Mouse (Mus musculus): ENCODE data around the gene Nek8.
A peak's percentile ranks its signal among the peaks of the same experiment; 100 is the strongest.
"Not testable (repeated sequence)": the region's sequence is repeated elsewhere in the genome, so short reads cannot be mapped to it uniquely, and the experiment has no call there.

Nek8 gene

GRCm38 (mm10) chr11:78176402-78176862, at the start of gene Nek8, which contains the start of gene Tlcd1:
TSS of gene Nek8 (minus strand) at chr11:78176675.
TSS of gene Tlcd1 (plus strand) at chr11:78176711.
- DNase-seq (ENCODE audit: low spot score), result peak; percentile 84

GRCm38 (mm10) chr11:78223586-78223985, 47.1 kb upstream of the Nek8 start:
- DNase-seq (ENCODE audit: low spot score), result no peak

- no peak for DNase-seq (ENCODE audit: low spot score)
Observed at GRCm38 (mm10) chr11:78215709-78216317, 39.3 kb upstream of the Nek8 start.

GRCm38 (mm10) chr11:78213086-78213817, 36.8 kb upstream of the Nek8 start:
- DNase-seq (ENCODE audit: low spot score), result no peak

- no peak for DNase-seq (ENCODE audit: low spot score)
Observed at GRCm38 (mm10) chr11:78211513-78211912, 35.0 kb upstream of the Nek8 start.

- no peak for DNase-seq (ENCODE audit: low spot score)
Observed at GRCm38 (mm10) chr11:78210615-78211014, 34.1 kb upstream of the Nek8 start.

GRCm38 (mm10) chr11:78209886-78210285, 33.4 kb upstream of the Nek8 start:
- DNase-seq (ENCODE audit: low spot score), result no peak

GRCm38 (mm10) chr11:78207190-78207589, 30.7 kb upstream of the Nek8 start:
- DNase-seq (ENCODE audit: low spot score), result no peak

GRCm38 (mm10) chr11:78205361-78206206, 29.1 kb upstream of the Nek8 start:
- no peak for DNase-seq (ENCODE audit: low spot score)

- no peak for DNase-seq (ENCODE audit: low spot score)
Observed at GRCm38 (mm10) chr11:78204287-78204686, 27.8 kb upstream of the Nek8 start.

GRCm38 (mm10) chr11:78202372-78202771, 25.9 kb upstream of the Nek8 start:
- no peak for DNase-seq (ENCODE audit: low spot score)

- no peak for DNase-seq (ENCODE audit: low spot score)
Observed at GRCm38 (mm10) chr11:78195101-78195863, 18.8 kb upstream of the Nek8 start.

GRCm38 (mm10) chr11:78194411-78195100, 18.1 kb upstream of the Nek8 start:
- DNase-seq (ENCODE audit: low spot score), result no peak

- no peak for DNase-seq (ENCODE audit: low spot score)
Observed at GRCm38 (mm10) chr11:78193113-78193512, 16.6 kb upstream of the Nek8 start, which contains the start of gene Proca1. TSS of gene Proca1 (plus strand) at chr11:78193392.

- no peak for DNase-seq (ENCODE audit: low spot score)
Observed at GRCm38 (mm10) chr11:78190041-78190440, 13.6 kb upstream of the Nek8 start.

GRCm38 (mm10) chr11:78189234-78190040, 13.0 kb upstream of the Nek8 start:
- peak; percentile 68 for DNase-seq (ENCODE audit: low spot score)

- DNase-seq (ENCODE audit: low spot score), result peak; percentile 71
Observed at GRCm38 (mm10) chr11:78188331-78189233, 12.1 kb upstream of the Nek8 start, which contains the start of gene Rab34. TSS of gene Rab34 (plus strand) at chr11:78188430.

- not testable (repeated sequence) for DNase-seq (ENCODE audit: low spot score)
Observed at GRCm38 (mm10) chr11:78184702-78185101, 8.2 kb upstream of the Nek8 start.

- no peak for DNase-seq (ENCODE audit: low spot score)
Observed at GRCm38 (mm10) chr11:78183884-78184514, 7.5 kb upstream of the Nek8 start.
